Mouse (Mus musculus): ENCODE results near the gene Pcgf5.

GRCm38 (mm10) chr19:36321066-36321465 lies 27.0 kb upstream of the Pcgf5 start:
- no peak for TF ChIP-seq CTCF (IDR thresholded peaks at IDR 0.05; ENCODE audit: borderline replicate concordance, insufficient read depth, low read depth, low read length)
- no peak for TF ChIP-seq POLR2A (IDR thresholded peaks at IDR 0.05; ENCODE audit: borderline replicate concordance, insufficient read depth, low read length)

All from cerebellum, adult 2 months (tissue).